Mouse (Mus musculus): ENCODE results near the gene Hist1h2bb. TPM values are rescaled to one million over a fixed set of nuclear protein-coding genes. Genes with fewer than 3 reads are reported as not detected.
A peak's percentile ranks its signal among the peaks of the same experiment; 100 is the strongest.

Hist1h2bb gene
- polyA plus RNA-seq, 1 experiment from 2014 or later = 0.37 TPM

DNA sequence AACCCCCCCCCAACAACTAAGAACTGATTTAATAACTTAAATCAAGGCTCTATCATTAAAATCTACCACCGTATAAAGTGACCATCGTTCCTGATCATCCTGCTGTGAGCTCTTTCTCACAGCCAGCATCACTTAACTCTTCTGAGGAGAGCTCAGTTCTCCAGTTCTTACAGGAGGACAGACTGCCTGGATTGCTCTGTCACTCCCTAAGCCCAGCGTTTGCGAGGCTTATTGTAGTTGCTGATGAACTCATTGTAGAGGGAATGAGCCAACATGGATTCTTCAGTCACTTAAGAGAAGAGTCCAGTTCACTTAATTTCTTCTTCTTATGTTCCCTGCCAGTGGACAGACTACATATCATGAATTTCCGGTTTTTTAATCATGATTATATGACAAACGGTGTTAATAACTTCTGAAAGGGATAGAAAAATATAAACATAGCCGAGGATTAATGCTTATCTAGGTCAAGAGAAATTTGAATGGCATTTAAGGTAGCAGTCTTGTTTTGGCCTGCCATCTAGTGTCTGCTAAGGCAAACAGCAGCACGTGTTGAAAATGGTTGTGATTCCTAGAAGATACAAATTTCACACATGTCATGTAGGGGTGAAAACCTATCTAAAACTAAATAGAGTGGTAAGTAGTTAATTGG lies 14.3 kb upstream of the Hist1h2bb start:
- ATAC-seq = no peak
- TF ChIP-seq CTCF (IDR thresholded peaks at IDR 0.05; ENCODE audit: low read depth) = peak; percentile 93
- no peak overlapping the region for H3K4me2 ChIP-seq (replicated peaks; ENCODE audit: low read depth)
- 23% methylated on average over 8 of the region's 8 CpGs for WGBS
- H3K4me3 ChIP-seq (ENCODE audit: low read depth, low read length) = no peak overlapping the region
- H3K27me3 ChIP-seq (replicated peaks; ENCODE audit: control insufficient read depth, insufficient read depth, low read length) = no peaks in the 10 kb centered on the region
- no peaks in the 10 kb centered on the region for H3K4me1 ChIP-seq (replicated peaks; ENCODE audit: control insufficient read depth, insufficient read depth, low read length)
- H3K9me3 ChIP-seq (ENCODE audit: control insufficient read depth) = no peaks in the 10 kb centered on the region
- no peak overlapping the region for H3K9ac ChIP-seq (ENCODE audit: low read depth, low read length)
- H3K36me3 ChIP-seq (ENCODE audit: control insufficient read depth, insufficient read depth) = no peaks in the 10 kb centered on the region
- no peak overlapping the region for H3K27ac ChIP-seq (ENCODE audit: low read depth, low read length)

DNA sequence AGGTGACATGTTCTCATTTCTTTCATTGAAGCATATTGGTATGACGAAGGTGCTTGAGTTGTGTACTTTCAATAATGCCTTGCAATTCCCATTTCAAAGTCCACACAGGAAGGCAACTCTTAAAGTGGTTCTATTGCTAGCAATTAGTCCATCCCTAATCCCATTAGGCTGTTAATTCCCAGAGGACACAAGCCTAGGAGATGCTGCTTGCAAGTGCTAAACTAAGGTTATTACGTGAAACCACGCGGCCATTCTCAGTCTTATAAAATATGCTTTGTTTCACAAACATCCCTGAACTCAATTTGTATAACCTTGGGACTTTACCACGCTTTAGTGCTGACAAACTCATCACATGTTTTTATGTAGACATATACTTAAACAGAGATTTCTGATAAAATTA lies 9.4 kb upstream of the Hist1h2bb start:
- no peak overlapping the region for H3K9ac ChIP-seq (ENCODE audit: low read depth, low read length)
- H3K36me3 ChIP-seq (ENCODE audit: control insufficient read depth, insufficient read depth) = no peaks in the 10 kb centered on the region
- no peak overlapping the region for H3K4me3 ChIP-seq (ENCODE audit: low read depth, low read length)
- TF ChIP-seq CTCF (IDR thresholded peaks at IDR 0.05; ENCODE audit: low read depth) = no peak
- no peaks in the 10 kb centered on the region for H3K27me3 ChIP-seq (replicated peaks; ENCODE audit: control insufficient read depth, insufficient read depth, low read length)
- ATAC-seq = no peak
- no peaks in the 10 kb centered on the region for H3K4me1 ChIP-seq (replicated peaks; ENCODE audit: control insufficient read depth, insufficient read depth, low read length)
- no peak overlapping the region; the same call in 1 of the 2 replicates for H3K27ac ChIP-seq (ENCODE audit: low read depth, low read length)
- H3K9me3 ChIP-seq (ENCODE audit: control insufficient read depth) = no peaks in the 10 kb centered on the region
- H3K4me2 ChIP-seq (replicated peaks; ENCODE audit: low read depth) = no peak overlapping the region
- 77% methylated on average over 5 of the region's 5 CpGs for WGBS

DNA sequence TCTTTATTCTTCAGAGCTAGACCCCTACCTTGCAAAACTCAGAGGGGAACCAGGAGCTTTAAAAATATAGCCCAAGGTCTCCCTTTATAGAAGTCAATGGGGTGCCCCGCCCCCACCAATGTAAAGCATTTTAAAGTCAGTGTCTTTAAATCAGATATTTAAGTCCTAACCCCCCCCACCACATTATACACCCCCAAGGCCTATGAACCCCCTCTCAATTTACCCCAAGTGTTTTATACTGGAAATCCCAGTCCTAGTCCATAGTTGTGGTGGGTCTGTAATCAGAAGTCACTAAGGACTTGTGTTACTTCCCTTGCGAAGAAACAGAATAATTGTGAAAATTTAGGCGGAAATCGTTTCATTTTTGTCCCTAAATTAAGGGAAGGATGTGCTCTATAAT lies 8.5 kb upstream of the Hist1h2bb start:
- ATAC-seq = no peak
- no peaks in the 10 kb centered on the region for H3K4me1 ChIP-seq (replicated peaks; ENCODE audit: control insufficient read depth, insufficient read depth, low read length)
- no peaks in the 10 kb centered on the region for H3K9me3 ChIP-seq (ENCODE audit: control insufficient read depth)
- H3K36me3 ChIP-seq (ENCODE audit: control insufficient read depth, insufficient read depth) = no peaks in the 10 kb centered on the region
- H3K9ac ChIP-seq (ENCODE audit: low read depth, low read length) = peak overlapping the region; percentile 90
- H3K4me2 ChIP-seq (replicated peaks; ENCODE audit: low read depth) = peak overlapping the region; percentile 85
- WGBS = 27% methylated on average over 4 of the region's 4 CpGs
- H3K27me3 ChIP-seq (replicated peaks; ENCODE audit: control insufficient read depth, insufficient read depth, low read length) = no peaks in the 10 kb centered on the region
- no peak for TF ChIP-seq CTCF (IDR thresholded peaks at IDR 0.05; ENCODE audit: low read depth)
- peak overlapping the region; percentile 60 for H3K4me3 ChIP-seq (ENCODE audit: low read depth, low read length)
- H3K27ac ChIP-seq (ENCODE audit: low read depth, low read length) = peak overlapping the region; percentile 97

GRCm38 (mm10) chr13:23738677-23739068 lies 7.9 kb upstream of the Hist1h2bb start, which contains the start of gene Hist1h1c:
Gene Hist1h1c, plus strand, starts transcription at chr13:23738808.
- Histone ChIP-seq H3K9ac (ENCODE audit: low read depth, low read length) (peak within 1 kb of the TSS; percentile 90), H3K27me3 (replicated peaks; ENCODE audit: control insufficient read depth, insufficient read depth, low read length) (no peaks in the 10 kb centered on the region), H3K36me3 (ENCODE audit: control insufficient read depth, insufficient read depth) (no peaks in the 10 kb centered on the region), H3K4me3 (ENCODE audit: low read depth, low read length) (peak within 1 kb of the TSS; percentile 60), H3K27ac (ENCODE audit: low read depth, low read length) (peak within 1 kb of the TSS; percentile 97), H3K4me1 (replicated peaks; ENCODE audit: control insufficient read depth, insufficient read depth, low read length) (no peaks in the 10 kb centered on the region), H3K4me2 (replicated peaks; ENCODE audit: low read depth) (peak within 1 kb of the TSS; percentile 85), H3K9me3 (ENCODE audit: control insufficient read depth) (no peaks in the 10 kb centered on the region)
- TF ChIP-seq CTCF (IDR thresholded peaks at IDR 0.05; ENCODE audit: low read depth) = peak; percentile 46; the same call in 1 of the 2 replicates
- ATAC-seq = peak; percentile 87
- WGBS = under 1% methylated on average over 29 of the region's 38 CpGs

GRCm38 (mm10) chr13:23739069-23739921 lies 7.2 kb upstream of the Hist1h2bb start:
- H3K27me3 ChIP-seq (replicated peaks; ENCODE audit: control insufficient read depth, insufficient read depth, low read length) = no peaks in the 10 kb centered on the region
- H3K4me1 ChIP-seq (replicated peaks; ENCODE audit: control insufficient read depth, insufficient read depth, low read length) = no peaks in the 10 kb centered on the region
- peak overlapping the region; percentile 90 for H3K9ac ChIP-seq (ENCODE audit: low read depth, low read length)
- ATAC-seq = peak; percentile 81
- H3K27ac ChIP-seq (ENCODE audit: low read depth, low read length) = peak overlapping the region; percentile 97
- H3K4me2 ChIP-seq (replicated peaks; ENCODE audit: low read depth) = peak overlapping the region; percentile 85
- under 1% methylated on average over 39 of the region's 39 CpGs for WGBS
- H3K36me3 ChIP-seq (ENCODE audit: control insufficient read depth, insufficient read depth) = no peaks in the 10 kb centered on the region
- no peak for TF ChIP-seq CTCF (IDR thresholded peaks at IDR 0.05; ENCODE audit: low read depth)
- no peaks in the 10 kb centered on the region for H3K9me3 ChIP-seq (ENCODE audit: control insufficient read depth)
- peak overlapping the region; percentile 60 for H3K4me3 ChIP-seq (ENCODE audit: low read depth, low read length)

DNA sequence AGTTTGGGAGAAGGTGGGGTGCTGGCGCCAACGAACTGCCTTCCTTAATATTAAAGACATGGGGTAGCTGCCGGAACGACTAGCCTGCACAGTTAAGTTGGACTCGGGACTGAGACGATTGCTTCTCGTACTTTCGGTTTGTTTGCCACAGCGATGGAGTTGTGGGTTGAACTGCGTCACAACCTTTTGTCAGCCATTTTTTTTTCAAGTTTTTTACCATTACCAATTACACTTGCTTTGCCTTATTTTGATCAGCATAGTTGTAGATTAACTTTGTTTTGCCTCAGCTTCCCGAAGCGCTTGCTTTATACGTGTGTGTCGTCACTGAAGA lies 6.6 kb upstream of the Hist1h2bb start:
- no peak for TF ChIP-seq CTCF (IDR thresholded peaks at IDR 0.05; ENCODE audit: low read depth)
- Histone ChIP-seq H3K4me3 (ENCODE audit: low read depth, low read length) (peak overlapping the region; percentile 60), H3K9ac (ENCODE audit: low read depth, low read length) (peak overlapping the region; percentile 90), H3K4me1 (replicated peaks; ENCODE audit: control insufficient read depth, insufficient read depth, low read length) (no peaks in the 10 kb centered on the region), H3K27me3 (replicated peaks; ENCODE audit: control insufficient read depth, insufficient read depth, low read length) (no peaks in the 10 kb centered on the region), H3K27ac (ENCODE audit: low read depth, low read length) (peak overlapping the region; percentile 97), H3K36me3 (ENCODE audit: control insufficient read depth, insufficient read depth) (no peaks in the 10 kb centered on the region), H3K4me2 (replicated peaks; ENCODE audit: low read depth) (peak overlapping the region; percentile 85), H3K9me3 (ENCODE audit: control insufficient read depth) (no peaks in the 10 kb centered on the region)
- under 1% methylated on average over 14 of the region's 14 CpGs for WGBS
- ATAC-seq = peak; percentile 49

All from intestine, postnatal 0 days (tissue).